Mouse (Mus musculus) forebrain, embryonic 16.5 days (tissue): ENCODE results near the gene Pou4f1. TPM values are rescaled to one million over a fixed set of nuclear protein-coding genes. Genes with fewer than 3 reads are reported as not detected.
A peak's percentile ranks its signal among the peaks of the same experiment; 100 is the strongest.
"Not testable (repeated sequence)": the region's sequence is repeated elsewhere in the genome, so short reads cannot be mapped to it uniquely, and the experiment has no call there.

ENCODE experiments used
- ATAC-seq: fragments of 200-750 bp; cut with Nextera tagmentation; 2 replicates; pipeline ENCODE4 v1.8.0; 2017; ENCODE audit warnings: mild to moderate bottlenecking, moderate library complexity
- H3K27ac ChIP-seq: fragments of 300-500 bp; sonication (generic); 2 replicates; pipeline ENCODE4 v1.5.1; 2014; ENCODE audit warnings: low read length, control low read depth
- H3K27me3 ChIP-seq: fragments of 300-500 bp; sonication (generic); replicated peaks from 2 replicates; pipeline ENCODE4 v1.6.1; 2014; ENCODE audit warnings: low read length; ENCODE audit not compliant: control insufficient read depth, insufficient read depth
- H3K36me3 ChIP-seq: fragments of 300-500 bp; sonication (generic); 2 replicates; pipeline ENCODE4 v1.6.1; 2014; ENCODE audit not compliant: control insufficient read depth, insufficient read depth
- H3K4me1 ChIP-seq: fragments of 300-500 bp; sonication (generic); replicated peaks from 2 replicates; pipeline ENCODE4 v1.6.1; 2014; ENCODE audit warnings: low read length; ENCODE audit not compliant: control insufficient read depth, insufficient read depth
- H3K4me2 ChIP-seq: fragments of 300-500 bp; sonication (generic); 2 replicates; pipeline ENCODE4 v1.6.1; 2014; ENCODE audit warnings: mild to moderate bottlenecking, low read length, control low read depth
- H3K4me3 ChIP-seq: fragments of 300-500 bp; sonication (generic); replicated peaks from 2 replicates; pipeline ENCODE4 v1.5.1; 2014; ENCODE audit warnings: mild to moderate bottlenecking, low read length, control low read depth
- H3K9ac ChIP-seq: fragments of 300-500 bp; sonication (generic); replicated peaks from 2 replicates; pipeline ENCODE4 v1.6.1; 2014; ENCODE audit warnings: low read depth, low read length, control low read depth
- H3K9me3 ChIP-seq: fragments of 300-500 bp; sonication (generic); 2 replicates; pipeline ENCODE4 v1.6.1; 2016; ENCODE audit warnings: low read length; ENCODE audit not compliant: control insufficient read depth
- WGBS: fragments of 180-500 bp; shearing (Covaris S2); extraction: QIAGEN DNeasy Blood & Tissue Kit; methylation state at CpG from one replicate; pipeline ENCODE4 v1.1.7; 2014; 5-methylcytosine and 5-hydroxymethylcytosine counted together
- polyA plus RNA-seq: library from polyadenylated mRNA; unstranded; fragments of >200 nt; fragmentation: Nextera tagmentation; extraction: Ambion mirVana; gene quantifications from 2 replicates; pipeline ENCODE4 v1.2.1, GENCODE M21; 2015

The Pou4f1 gene
- polyA plus RNA-seq: 1.1 and 1.8 TPM in 2 replicates

GRCm38 (mm10) chr14:104467966-104468622 lies at the start of gene Pou4f1:
TSS of gene Pou4f1 (minus strand) at chr14:104467999.
- Histone ChIP-seq H3K9me3 (no peaks in the 10 kb centered on the region), H3K27me3 (peaks cover 73% of the 10 kb centered on the region), H3K9ac (peak within 1 kb of the TSS; percentile 29; the same call in 1 of the 2 replicates), H3K36me3 (no peaks in the 10 kb centered on the region), H3K4me2 (peak within 1 kb of the TSS; percentile 76), H3K4me1 (peaks cover 30% of the 10 kb centered on the region), H3K27ac (no peak within 1 kb of the TSS), H3K4me3 (peak within 1 kb of the TSS; percentile 59)
- whole genome bisulfite sequencing: under 1% methylated on average over 57 of the region's 62 CpGs
- peak; percentile 89 for ATAC-seq

DNA sequence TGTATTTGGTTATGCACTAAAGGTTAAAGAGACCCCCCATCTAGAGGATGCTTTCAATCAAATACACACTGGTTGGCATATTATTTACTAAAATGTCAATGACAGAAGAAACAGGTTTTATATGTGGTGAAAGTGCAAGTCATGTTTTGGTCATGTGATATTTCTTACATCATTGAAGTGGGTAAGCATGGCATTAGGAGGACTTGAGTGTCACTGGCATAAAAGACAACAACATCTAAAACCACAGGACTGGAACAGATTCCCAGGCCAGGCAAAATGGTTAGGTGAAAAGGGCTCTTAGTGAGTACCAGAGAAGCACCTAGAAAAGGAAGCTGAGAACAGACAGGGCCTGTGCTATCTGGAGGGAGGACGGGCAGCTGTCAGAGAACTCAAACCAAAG lies 43.9 kb upstream of the Pou4f1 start:
- Histone ChIP-seq H3K4me2 (no peak overlapping the region), H3K27ac (no peak overlapping the region), H3K9ac (no peak overlapping the region), H3K4me1 (no peaks in the 10 kb centered on the region), H3K27me3 (no peaks in the 10 kb centered on the region), H3K9me3 (no peaks in the 10 kb centered on the region), H3K4me3 (no peak overlapping the region), H3K36me3 (peaks cover 5% of the 10 kb centered on the region; the same call in 1 of the 2 replicates)
- ATAC-seq: no peak
- 93% methylated on average over 1 of the region's 1 CpGs for WGBS

DNA sequence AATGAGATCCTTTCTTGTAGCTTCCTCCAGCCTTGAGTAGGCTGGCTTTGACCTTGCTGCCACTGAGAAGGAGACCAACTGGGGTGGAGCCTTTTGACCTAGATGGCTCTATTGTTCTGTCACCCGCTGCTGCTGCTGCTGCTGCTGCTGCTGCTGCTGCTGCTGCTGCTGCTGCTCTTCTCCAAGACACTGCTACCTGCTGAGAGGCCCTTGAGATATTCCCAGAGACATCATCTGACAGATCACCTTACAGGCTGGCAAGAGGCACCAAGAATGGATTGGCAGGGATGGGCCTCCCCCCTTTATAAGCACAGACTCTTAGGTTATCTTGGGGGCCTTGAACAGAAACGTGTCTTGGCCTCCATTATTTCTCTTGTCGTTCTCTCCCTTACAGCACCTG lies 35.0 kb upstream of the Pou4f1 start:
- peaks cover 28% of the 10 kb centered on the region for H3K36me3 ChIP-seq
- H3K9ac ChIP-seq, H3K4me1 ChIP-seq, H3K4me2 ChIP-seq, H3K27ac ChIP-seq, H3K4me3 ChIP-seq, H3K9me3 ChIP-seq, ATAC-seq, H3K27me3 ChIP-seq: not testable (repeated sequence)
- 75% methylated on average over 3 of the region's 3 CpGs for WGBS

DNA sequence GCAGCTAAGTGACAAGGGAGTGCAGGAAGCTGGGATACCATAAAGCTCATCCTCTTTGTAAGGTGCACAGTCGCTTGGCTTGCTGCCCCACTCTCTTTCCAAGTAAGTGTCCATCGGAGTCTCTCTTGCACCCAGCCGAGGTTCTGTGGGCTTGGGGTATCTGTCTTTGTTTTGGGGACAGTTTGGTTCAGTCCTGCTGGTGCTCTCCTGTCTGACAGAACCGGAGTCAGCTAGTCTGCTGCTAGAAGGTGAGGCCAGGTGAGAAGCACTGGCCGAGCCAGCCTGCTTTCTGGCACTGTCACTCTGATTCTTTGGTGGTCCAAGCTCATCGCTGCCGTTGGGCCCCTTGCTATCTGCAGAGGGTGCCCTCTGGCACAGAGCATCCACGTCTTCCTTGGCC lies 12.0 kb upstream of the Pou4f1 start:
- H3K27me3 ChIP-seq: peaks cover 15% of the 10 kb centered on the region
- 94% methylated on average over 8 of the region's 8 CpGs for WGBS
- no peak for ATAC-seq

DNA sequence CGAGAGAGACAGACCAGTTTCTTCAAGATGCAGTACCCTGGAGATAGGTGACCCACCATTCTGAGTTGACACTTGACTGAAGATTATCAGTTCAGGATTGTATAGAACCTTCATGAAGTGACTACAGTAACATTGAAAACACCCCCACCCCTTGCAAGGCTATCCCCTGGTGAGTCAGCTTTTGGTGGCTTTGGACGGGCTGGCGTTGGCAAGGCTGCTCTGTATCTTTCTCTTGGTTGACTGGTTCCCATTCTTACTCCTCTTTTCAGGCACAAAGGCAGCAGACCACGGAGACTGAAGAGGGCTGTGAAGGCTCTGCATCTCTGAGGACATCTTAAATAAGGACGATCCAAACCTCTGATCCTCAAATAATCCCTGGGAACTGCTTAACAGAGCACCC lies 10.8 kb upstream of the Pou4f1 start:
- WGBS: 66% methylated on average over 5 of the region's 5 CpGs
- ATAC-seq: no peak
- Histone ChIP-seq H3K27me3 (peaks cover 25% of the 10 kb centered on the region), H3K36me3 (peaks cover 9% of the 10 kb centered on the region; the same call in 1 of the 2 replicates), H3K9ac (no peak overlapping the region), H3K27ac (no peak overlapping the region), H3K4me3 (no peak overlapping the region), H3K4me2 (no peak overlapping the region), H3K9me3 (no peaks in the 10 kb centered on the region), H3K4me1 (peaks cover 5% of the 10 kb centered on the region)

More for the DNA sequence above, 12.0 kb upstream of the Pou4f1 start:
- H3K4me2 ChIP-seq: no peak overlapping the region
- no peaks in the 10 kb centered on the region for H3K9me3 ChIP-seq
- H3K9ac ChIP-seq: no peak overlapping the region
- no peaks in the 10 kb centered on the region for H3K4me1 ChIP-seq
- no peak overlapping the region for H3K4me3 ChIP-seq
- H3K36me3 ChIP-seq: peaks cover 9% of the 10 kb centered on the region; the same call in 1 of the 2 replicates
- H3K27ac ChIP-seq: no peak overlapping the region

GRCm38 (mm10) chr14:104477616-104478015 lies 9.8 kb upstream of the Pou4f1 start:
- Histone ChIP-seq H3K4me2 (no peak overlapping the region), H3K4me3 (no peak overlapping the region), H3K36me3 (peaks cover 9% of the 10 kb centered on the region; the same call in 1 of the 2 replicates), H3K9ac (no peak overlapping the region), H3K27ac (no peak overlapping the region), H3K4me1 (peaks cover 11% of the 10 kb centered on the region), H3K27me3 (peaks cover 27% of the 10 kb centered on the region), H3K9me3 (no peaks in the 10 kb centered on the region)
- WGBS: 94% methylated on average over 8 of the region's 8 CpGs
- no peak for ATAC-seq

- Histone ChIP-seq H3K27ac (no peak overlapping the region), H3K4me1 (peaks cover 11% of the 10 kb centered on the region), H3K36me3 (peaks cover 9% of the 10 kb centered on the region; the same call in 1 of the 2 replicates), H3K4me2 (no peak overlapping the region), H3K9ac (no peak overlapping the region), H3K27me3 (peaks cover 45% of the 10 kb centered on the region), H3K9me3 (no peaks in the 10 kb centered on the region), H3K4me3 (no peak overlapping the region)
- no peak for ATAC-seq
- 91% methylated on average over 1 of the region's 1 CpGs for WGBS
These were observed 7.6 kb upstream of the Pou4f1 start for GRCm38 (mm10) chr14:104475438-104475837.

DNA sequence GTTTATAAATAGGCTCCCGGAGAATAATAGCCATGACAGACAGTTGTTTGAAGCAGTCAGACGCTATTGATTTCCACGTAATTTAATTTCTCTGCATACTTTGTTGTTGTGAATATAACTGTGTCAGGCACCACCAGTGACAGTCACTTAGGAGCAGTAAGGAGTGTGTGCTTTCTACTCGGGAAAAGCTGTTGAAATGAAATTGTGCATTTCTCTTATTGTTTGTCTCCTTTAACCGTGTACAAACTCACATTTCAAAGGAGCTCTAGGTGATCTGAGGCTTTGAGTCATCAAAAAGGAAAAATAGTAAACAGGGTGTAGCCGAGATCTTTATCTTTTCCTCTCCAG lies 798 bp upstream of the Pou4f1 start:
- Histone ChIP-seq H3K27me3 (peaks cover 70% of the 10 kb centered on the region), H3K9ac (no peak overlapping the region), H3K9me3 (no peaks in the 10 kb centered on the region), H3K4me2 (no peak overlapping the region), H3K27ac (no peak overlapping the region), H3K4me3 (no peak overlapping the region), H3K4me1 (peaks cover 34% of the 10 kb centered on the region), H3K36me3 (no peaks in the 10 kb centered on the region)
- WGBS: 4% methylated on average over 6 of the region's 6 CpGs
- ATAC-seq: no peak

DNA sequence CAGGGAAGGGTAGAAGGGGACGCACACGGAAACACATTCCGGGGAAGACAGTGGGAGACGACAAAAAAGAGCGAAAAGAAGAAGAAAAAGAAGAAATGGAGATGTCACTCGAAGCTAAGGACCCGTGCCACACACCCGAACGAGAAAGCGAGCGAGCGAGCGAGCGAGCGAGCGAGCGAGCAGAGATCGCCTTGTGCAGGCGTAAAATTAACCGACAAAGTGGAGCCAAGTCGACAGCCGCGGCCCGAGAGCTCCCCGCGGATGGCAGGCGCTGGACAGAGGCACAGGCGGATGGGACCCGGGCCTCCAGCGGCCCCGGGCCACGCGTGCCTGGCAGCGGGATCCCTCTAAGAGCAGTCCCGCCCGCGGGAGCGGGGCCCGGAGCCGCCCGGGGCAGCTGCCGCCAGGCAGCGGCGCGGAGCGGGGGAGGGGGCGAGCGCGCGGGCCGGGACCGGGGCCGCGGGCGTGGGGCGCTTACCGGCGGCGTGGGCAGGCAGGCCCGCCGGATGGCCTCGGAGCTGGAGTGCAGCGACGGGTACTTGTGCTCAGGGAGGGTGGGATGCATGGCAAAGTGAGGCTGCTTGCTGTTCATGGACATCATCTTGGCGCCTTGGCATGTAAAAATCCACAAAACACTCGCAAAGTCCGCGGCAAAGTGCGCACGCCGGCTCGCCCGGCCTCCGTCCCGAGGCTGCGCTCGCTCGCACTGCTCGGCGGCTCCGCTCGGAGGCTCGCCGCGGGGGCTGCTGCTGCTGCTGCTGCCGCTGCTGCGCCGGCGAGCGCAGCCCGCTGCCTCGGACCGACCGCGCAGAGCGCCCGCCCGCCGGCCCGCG lies 450 bp downstream of the Pou4f1 start:
- H3K9ac ChIP-seq: peak overlapping the region; percentile 29; the same call in 1 of the 2 replicates
- peak overlapping the region; percentile 59 for H3K4me3 ChIP-seq
- WGBS: under 1% methylated on average over 101 of the region's 101 CpGs
- peak overlapping the region; percentile 76 for H3K4me2 ChIP-seq
- H3K36me3 ChIP-seq: no peaks in the 10 kb centered on the region
- ATAC-seq: peak; percentile 73
- H3K27ac ChIP-seq: no peak overlapping the region
- peaks cover 27% of the 10 kb centered on the region for H3K4me1 ChIP-seq
- H3K9me3 ChIP-seq: no peaks in the 10 kb centered on the region
- H3K27me3 ChIP-seq: peaks cover 76% of the 10 kb centered on the region
